Mouse (Mus musculus) bone marrow macrophage, adult 2 months (primary cell): ENCODE data around the gene Mxra7. TPM values are rescaled to one million over a fixed set of nuclear protein-coding genes. Genes with fewer than 3 reads are reported as not detected.

ENCODE experiments used
- H3K27ac ChIP-seq: 2 replicates; pipeline ENCODE4 v1.5.1; 2012; ENCODE audit warnings: low read depth, low read length; ENCODE audit not compliant: insufficient read depth
- H3K4me1 ChIP-seq: 2 replicates; pipeline ENCODE4 v1.6.1; 2012; ENCODE audit warnings: low read length; ENCODE audit not compliant: control insufficient read depth, insufficient read depth
- H3K4me3 ChIP-seq: 2 replicates; pipeline ENCODE4 v1.5.1; 2012; ENCODE audit warnings: mild to moderate bottlenecking, low read length, moderate library complexity; ENCODE audit not compliant: insufficient read depth
- CTCF ChIP-seq: IDR thresholded peaks from 2 replicates; pipeline ENCODE4 v1.5.1; 2012; ENCODE audit warnings: low read depth, mild to moderate bottlenecking, low read length, moderate library complexity
- POLR2A ChIP-seq: IDR thresholded peaks from 2 replicates; pipeline ENCODE4 v1.6.1; 2012; ENCODE audit warnings: mild to moderate bottlenecking, low read depth, low read length, borderline replicate concordance
- polyA plus RNA-seq: library from polyadenylated mRNA; stranded (reverse); fragments of >200 nt; gene quantifications from 2 replicates; pipeline ENCODE4 v1.2.4, GENCODE M21; 2012; ENCODE audit not compliant: missing spikeins, insufficient read depth, insufficient read length

The Mxra7 gene
- polyA plus RNA-seq, 1 experiment, result 0.72 TPM

- TF ChIP-seq POLR2A (no peak), CTCF (no peak)
- peaks cover 14% of the 10 kb centered on the region for H3K4me1 ChIP-seq
- no peak overlapping the region for H3K4me3 ChIP-seq
- no peak overlapping the region for H3K27ac ChIP-seq
These were observed 7.8 kb downstream of the Mxra7 start for GRCm38 (mm10) chr11:116819932-116820593.

DNA sequence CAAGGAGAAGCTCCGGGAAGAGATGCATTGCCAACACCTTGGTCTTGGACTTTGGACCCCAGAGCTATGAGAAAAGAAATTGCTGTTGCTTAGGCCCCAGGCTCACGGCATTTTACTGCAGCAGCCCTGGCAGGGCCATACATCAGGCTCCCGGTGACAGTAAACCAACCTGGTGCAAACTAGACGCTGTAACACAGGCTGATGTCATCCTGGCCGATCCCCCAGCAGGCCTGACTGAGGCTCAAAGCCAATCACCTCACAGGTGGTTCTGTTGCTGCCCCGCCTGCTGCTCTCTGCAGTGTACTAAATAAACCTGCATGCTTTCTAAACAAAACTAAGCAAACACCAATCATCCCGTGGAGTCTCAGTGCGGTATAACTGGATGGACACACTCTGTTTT lies 9.1 kb downstream of the Mxra7 start:
- Histone ChIP-seq H3K27ac (no peak overlapping the region), H3K4me3 (no peak overlapping the region), H3K4me1 (peaks cover 21% of the 10 kb centered on the region)
- TF ChIP-seq POLR2A (no peak), CTCF (no peak)

GRCm38 (mm10) chr11:116817567-116817966 lies 10.3 kb downstream of the Mxra7 start:
- Histone ChIP-seq H3K4me1 (peaks cover 21% of the 10 kb centered on the region), H3K4me3 (no peak overlapping the region), H3K27ac (no peak overlapping the region)
- TF ChIP-seq POLR2A, result no peak
- TF ChIP-seq CTCF, result no peak

DNA sequence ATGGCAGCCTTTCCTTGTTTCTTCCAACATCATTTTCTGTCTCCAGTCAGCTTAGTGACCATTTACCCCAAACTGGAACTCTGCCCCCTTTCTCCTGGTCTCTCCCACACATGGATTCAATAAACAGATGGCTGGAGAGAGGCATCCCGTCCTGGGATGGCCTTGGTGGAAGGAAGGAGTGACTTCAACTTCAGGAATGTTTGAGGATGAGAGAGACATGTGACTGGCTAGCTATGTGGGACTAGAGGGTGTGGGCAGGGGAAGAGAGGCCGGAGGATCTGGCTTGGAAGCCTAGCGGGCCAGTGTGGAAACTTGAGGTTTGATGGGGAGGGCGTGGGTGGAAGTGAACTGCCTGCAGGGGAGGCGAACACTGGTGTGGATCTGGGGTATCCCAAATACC lies 11.1 kb downstream of the Mxra7 start:
- Histone ChIP-seq H3K27ac (no peak overlapping the region), H3K4me3 (no peak overlapping the region), H3K4me1 (peaks cover 21% of the 10 kb centered on the region)
- TF ChIP-seq CTCF (no peak), POLR2A (no peak)

DNA sequence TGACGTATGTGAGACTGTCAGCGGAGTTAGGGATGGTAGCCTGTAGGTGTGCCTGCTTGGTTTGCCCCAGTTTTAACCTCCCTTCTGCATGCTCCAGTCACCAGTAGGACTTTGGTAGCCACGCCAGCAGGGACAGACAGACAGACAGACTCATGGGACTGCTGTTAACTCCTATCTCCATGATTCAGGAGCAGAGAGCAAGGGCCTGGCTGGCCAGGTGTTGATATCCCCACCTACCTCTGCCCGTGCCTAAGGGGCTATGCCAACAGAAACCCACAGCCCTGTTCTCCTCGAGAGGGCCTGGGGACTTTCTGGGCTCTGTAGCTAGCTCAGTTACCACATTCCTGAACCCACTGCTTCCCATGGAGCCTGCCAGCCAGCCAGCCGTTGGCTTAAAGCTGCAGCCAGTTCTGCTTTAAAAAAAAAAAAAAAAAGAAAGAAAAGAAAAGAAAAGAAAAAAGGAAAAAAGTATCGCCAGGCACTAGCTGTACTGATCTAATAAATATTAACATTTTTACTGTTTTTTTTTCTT lies 12.9 kb downstream of the Mxra7 start:
- peaks cover 13% of the 10 kb centered on the region for H3K4me1 ChIP-seq
- no peak overlapping the region for H3K27ac ChIP-seq
- no peak overlapping the region for H3K4me3 ChIP-seq
- TF ChIP-seq CTCF, result no peak
- TF ChIP-seq POLR2A, result no peak

- Histone ChIP-seq H3K27ac (no peak overlapping the region), H3K4me1 (peaks cover 13% of the 10 kb centered on the region), H3K4me3 (no peak overlapping the region)
- no peak for TF ChIP-seq CTCF
- TF ChIP-seq POLR2A, result no peak
These were observed 13.6 kb downstream of the Mxra7 start for GRCm38 (mm10) chr11:116814076-116814883.

- no peak for TF ChIP-seq POLR2A
- Histone ChIP-seq H3K4me1 (peaks cover 13% of the 10 kb centered on the region), H3K4me3 (no peak overlapping the region), H3K27ac (no peak overlapping the region)
These were observed 14.2 kb downstream of the Mxra7 start for GRCm38 (mm10) chr11:116813610-116814009.

DNA sequence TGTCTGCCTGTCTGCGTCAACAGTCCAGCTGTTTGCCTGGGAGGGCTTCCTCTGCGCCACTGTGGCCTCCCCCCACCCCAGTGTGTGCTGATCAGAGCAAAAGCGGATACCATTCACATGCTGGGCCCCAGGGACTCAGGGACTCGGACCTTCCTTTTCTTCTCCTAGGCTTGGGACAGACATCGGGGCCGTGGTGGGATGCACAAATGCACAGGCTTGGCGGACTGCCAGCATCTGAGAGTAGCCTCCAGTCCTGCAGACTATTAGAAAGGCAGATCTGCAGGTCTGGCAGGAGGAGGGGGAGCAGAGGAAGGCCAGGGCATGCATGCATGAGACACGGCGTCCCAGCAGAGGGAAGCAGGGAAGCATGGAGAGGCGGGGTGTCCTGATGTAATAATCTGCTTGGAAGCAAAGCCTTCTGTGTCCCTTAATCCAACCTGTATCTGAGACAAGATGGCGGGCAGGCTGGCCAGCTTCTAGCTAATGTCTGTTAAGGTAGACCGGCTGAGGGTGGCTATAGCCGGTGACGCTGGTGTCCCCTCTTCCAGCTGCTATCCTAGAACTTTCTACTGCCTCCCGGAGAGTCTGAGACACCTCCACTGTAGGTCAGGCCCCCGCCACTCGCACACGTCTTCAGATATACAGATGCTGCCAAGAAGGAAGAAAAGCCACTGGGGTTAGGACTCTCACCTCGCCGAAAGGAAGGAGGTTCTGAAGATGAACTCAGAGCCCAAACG lies 14.9 kb downstream of the Mxra7 start:
- peaks cover 13% of the 10 kb centered on the region for H3K4me1 ChIP-seq
- H3K4me3 ChIP-seq, result no peak overlapping the region
- no peak overlapping the region for H3K27ac ChIP-seq
- TF ChIP-seq POLR2A (no peak), CTCF (no peak)

DNA sequence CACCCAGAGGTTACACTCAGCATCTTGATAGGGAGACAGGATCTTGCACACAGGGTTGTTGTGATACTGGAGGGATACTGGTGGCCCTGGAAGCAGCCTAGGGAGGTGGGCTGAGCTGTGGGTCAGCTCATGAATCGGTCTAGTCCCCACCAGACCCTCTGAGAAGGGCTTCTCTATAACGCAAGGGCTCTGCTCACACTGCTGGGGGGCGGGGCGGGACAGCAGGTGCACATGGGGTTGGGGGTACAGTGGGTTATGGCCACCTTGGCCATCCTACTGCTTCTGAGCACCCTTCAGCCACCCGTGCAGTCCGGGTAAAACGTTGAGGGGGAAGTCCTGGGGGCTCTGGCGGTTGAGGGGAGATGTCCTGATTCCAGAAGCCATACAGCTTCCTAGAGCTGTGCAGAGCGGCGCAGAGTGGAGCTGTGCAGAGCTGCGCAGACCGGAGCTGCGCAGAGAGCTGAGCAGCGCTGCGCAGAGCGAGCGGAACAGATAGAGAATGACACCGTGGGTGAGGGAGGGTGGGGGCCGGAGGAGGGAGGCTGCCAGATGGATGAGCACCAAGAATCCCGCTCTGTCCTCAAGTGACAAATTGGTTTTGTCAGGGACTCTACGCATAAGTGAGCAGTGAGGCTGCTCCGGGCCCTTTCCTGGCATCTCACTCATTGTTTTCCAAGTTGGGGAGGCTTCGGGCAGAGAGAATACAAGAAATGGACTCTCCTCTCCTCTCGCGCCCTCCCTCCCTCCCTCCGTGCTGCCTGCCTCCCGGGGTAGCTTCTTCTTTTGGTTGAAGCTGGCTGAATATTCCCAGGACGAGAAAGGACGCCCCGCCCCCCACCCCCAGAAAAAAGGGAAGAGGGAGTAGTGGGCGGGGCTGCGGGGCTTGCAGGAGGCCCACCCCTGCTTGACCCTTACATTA lies 16.6 kb downstream of the Mxra7 start:
- peak overlapping the region; percentile 67 for H3K27ac ChIP-seq
- H3K4me3 ChIP-seq, result peak overlapping the region; percentile 39
- peaks cover 20% of the 10 kb centered on the region for H3K4me1 ChIP-seq
- no peak for TF ChIP-seq POLR2A
